Mouse (Mus musculus) hematopoietic stem cell, adult 5-6 weeks (primary cell): ENCODE measurements around the gene Coq5. TPM values are rescaled to one million over a fixed set of nuclear protein-coding genes. Genes with fewer than 3 reads are reported as not detected.
A peak's percentile ranks its signal among the peaks of the same experiment; 100 is the strongest.

ENCODE experiments used
- ATAC-seq, 2 experiments: fragments of 125-278 bp in 1 of 2; replicated peaks in 1 of 2; 2 replicates each; pipeline ENCODE4 v1.8.0; 2016 to 2017; ENCODE audit warnings: inconsistent platforms in 2 of 2, mild to moderate bottlenecking in 2 of 2, moderate number of reproducible peaks in 2 of 2, low read depth in 1 of 2, moderate TSS enrichment in 1 of 2; ENCODE audit not compliant: low FRiP score in 2 of 2, poor library complexity in 2 of 2, severe bottlenecking in 2 of 2, insufficient read depth in 1 of 2, low TSS enrichment in 1 of 2
- total RNA-seq: library from RNA; stranded (forward); fragments of 172-1452, 232-1000 nt; gene quantifications from 2 replicates; pipeline ENCODE4 v1.2.3, GENCODE M21; 2017

The Coq5 gene
- total RNA-seq, 1 experiment from 2014 or later = 55.3 TPM

DNA sequence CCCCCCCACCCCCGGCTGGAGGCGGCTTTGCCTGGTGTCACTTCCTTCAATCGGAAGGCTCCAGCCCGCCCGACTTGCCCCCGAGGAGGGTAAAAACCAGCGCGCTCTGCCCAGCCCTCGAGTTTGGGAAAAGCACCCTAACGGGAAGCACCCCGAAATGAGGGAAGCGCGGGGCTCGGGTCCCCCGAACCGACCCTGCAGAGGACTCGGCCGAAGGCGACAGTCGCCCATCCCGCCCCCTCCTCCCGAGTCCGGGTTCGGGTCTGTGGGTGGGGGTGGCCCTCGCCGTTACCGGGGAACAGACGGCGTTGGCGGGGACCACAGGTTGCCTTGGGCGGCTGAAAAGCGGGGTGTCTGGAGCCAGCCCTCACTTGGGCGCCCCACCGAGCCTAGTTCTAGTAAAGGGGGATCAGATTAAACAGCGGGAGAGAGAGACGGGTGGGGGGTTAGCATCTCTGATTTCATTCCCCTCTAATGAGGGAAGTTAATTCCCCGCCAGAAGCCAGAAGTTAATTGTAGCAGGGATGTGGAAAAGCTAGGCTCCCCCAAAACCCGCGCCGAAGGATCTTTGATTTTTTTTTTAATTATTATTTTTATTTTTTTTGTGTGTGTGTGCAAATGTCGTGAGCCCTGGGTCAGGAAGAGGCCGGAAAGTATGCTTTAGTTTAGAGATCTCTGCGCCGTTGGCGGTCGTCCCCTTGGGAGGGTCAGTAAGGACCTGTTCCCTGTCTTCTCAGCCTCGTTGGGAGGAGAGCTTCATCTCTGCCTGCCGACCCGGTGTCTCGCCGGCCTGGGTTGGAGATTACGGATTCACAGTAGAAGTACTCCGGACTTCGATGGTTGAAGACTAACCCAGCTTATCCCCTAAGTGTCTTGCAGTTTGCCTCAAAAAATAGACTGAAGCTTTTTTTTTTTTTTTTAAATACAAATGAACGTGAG, 48.4 kb downstream of the Coq5 start:
- no peak for ATAC-seq

DNA sequence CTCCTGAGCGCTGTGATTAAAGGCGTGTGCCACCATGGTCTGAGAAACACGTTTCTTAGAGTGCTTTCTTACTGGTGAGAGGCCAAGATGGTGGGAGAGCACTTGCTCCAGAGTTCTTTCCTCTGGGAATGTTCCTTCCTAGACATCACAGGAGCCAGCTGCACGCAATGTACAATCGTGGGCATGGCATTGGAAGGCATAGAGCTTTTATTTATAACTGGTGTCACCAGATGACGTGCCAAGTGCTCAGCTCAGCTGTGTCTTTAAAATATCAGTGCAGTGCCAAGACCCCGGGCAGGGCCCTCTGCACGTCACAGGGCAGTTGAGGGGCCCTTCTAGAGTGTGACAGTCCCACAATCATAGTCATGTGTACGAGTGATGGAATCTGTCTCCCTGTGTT, 51.5 kb downstream of the Coq5 start:
- ATAC-seq = no peak

DNA sequence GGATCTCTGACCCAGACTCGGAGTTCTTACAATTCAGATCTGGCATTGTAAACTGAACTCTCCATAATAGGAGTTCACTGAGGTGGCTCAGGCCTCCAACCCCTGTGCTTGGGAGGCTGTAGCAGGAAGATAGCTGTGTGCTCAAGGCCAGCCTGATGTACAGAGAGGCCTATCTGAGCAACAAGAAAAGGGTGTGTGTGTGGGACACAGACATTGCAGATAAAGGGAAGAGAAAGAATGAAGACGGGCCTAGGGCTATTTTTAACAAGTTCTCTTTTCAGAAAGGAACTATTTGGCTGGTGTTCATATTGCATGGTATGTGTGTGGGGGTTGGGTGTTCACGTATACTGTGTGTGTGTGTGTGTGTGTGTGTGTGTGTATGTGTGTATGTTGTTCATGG, 54.2 kb downstream of the Coq5 start:
- 0 out of 4 replicates have a peak, but pooled peaks of 1 of the 2 experiments have one; percentile 12 for ATAC-seq

DNA sequence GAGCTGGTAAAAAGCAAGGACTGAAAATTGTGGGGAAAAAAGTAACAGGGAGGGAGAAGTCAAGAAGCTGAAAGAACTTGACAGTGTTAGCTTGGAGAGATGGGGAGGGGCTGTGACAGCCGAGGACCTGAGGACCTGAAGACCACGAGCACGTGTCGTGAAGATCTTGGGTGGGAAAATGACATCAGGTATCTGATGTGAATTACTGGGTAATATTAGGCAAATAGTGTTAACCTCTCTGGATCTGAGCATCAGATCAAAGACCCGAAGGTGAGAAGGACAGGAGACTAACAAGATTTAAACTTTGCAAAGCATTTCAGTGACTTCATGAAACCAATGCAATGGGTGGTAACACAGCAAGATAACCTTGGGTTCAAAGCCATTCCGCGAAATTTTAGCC, 60.5 kb downstream of the Coq5 start:
- no peak for ATAC-seq

DNA sequence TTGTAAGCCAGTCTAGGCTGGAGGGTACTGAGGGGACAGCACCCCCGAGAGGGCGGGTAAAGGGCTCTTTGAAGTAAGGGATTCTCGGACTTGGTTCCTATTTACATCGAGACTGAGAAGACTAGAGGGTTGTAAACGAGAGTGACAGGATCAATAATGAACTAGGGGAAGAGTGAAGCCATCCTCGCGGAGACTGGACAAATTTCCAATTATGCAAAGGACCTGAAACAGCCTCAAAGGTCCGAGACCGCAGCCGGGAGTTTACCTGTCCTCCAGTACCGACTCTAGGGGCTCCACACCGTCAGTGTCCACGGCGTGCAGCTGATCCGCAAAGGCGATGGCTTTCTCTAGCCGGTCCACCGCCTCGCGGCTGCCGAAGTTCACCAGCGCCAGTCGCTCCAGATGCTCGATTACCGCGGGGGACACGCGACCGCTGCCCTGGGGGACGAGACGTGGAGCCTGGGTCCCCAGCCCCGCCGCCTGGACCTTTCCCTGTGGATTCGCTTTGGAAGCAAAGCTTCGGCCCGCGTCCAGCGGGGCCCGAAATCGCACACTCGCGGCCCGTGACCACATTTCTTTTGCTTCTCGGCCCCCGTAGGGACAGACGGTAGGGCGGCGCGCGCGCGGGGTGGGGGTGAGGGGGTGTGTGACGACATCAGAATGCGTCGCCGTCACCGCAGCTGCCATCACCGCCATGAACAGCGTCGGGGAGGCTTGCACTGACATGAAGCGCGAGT, 61.3 kb downstream of the Coq5 start, which contains the start of the genes Gatc and Triap1:
Gatc (minus strand) TSS at position 602 of the 737 bp plus-strand sequence.
Triap1 (plus strand) TSS at position 649 of the 737 bp plus-strand sequence.
- ATAC-seq = peak; percentile 93 to 94

DNA sequence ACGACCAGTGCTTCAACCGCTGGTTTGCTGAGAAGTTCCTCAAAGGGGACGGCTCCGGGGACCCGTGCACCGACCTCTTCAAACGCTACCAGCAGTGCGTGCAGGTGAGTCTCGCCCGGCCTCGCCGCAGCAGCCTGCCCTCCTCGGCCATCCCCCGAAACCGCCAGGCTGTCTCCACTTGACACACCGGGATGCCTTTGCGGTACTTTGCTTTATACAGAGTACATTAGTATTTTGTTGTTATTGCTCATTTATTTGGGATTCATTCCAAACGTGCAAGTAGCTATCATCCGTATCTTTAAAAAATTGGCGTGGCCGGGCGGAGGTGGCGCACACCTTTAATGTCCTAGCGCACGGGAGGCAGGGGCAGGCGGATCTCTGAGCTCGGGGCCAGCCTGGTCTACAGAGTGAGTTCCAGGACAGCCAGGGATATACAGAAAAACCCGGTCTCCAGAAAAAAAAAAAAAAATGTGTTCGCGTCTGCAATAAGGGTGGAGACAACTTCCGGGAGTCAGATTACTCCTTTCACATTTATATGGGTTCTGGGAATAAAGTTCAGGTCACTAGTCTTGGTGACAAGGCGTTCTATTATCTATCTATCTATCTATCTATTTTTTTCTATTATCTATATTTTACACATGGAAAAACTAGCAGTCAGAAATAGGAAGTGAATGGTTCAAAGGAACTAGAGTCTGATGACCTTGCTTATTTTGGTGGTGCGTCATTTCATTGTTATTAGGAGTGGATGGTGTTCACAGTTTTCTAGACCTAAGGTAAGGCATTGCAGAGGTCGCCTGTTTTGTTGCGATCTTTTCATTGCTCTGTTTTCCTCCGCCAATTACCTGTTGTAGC, 62.1 kb downstream of the Coq5 start:
- no peak for ATAC-seq

Other genes starting within 250 kb of the Coq5 start
- gene Gm10401, start 181.4 kb upstream of the Coq5 start, total RNA-seq = 0.50 TPM in 1 of 2 replicates, not detected in the other
- 15.9 and 18.0 TPM in 2 replicates for gene Acads, start 160.3 kb upstream of the Coq5 start, total RNA-seq
- gene Unc119b, start 144.7 kb upstream of the Coq5 start, total RNA-seq = 12.8 and 14.2 TPM in 2 replicates
- 225 and 241 TPM in 2 replicates for gene Mlec, start 121.5 kb upstream of the Coq5 start, total RNA-seq
- not detected in 2 replicates for gene Cabp1, start 85.3 kb upstream of the Coq5 start, total RNA-seq
- 67.4 and 94.4 TPM in 2 replicates for gene Pop5, start 43.8 kb upstream of the Coq5 start, total RNA-seq
- gene Rnf10, start 6.8 kb upstream of the Coq5 start, total RNA-seq = 50.7 and 55.9 TPM in 2 replicates
- 198 and 266 TPM in 2 replicates for gene Dynll1, start 21.3 kb downstream of the Coq5 start, total RNA-seq
- 82.0 and 105 TPM in 2 replicates for gene Srsf9, start 47.5 kb downstream of the Coq5 start, total RNA-seq
- 14.1 and 14.3 TPM in 2 replicates for gene Gatc, start 61.5 kb downstream of the Coq5 start, total RNA-seq
- gene Triap1, start 61.6 kb downstream of the Coq5 start, total RNA-seq = 8.6 and 9.6 TPM in 2 replicates
- gene Cox6a1, start 69.3 kb downstream of the Coq5 start, total RNA-seq = 38.2 and 63.4 TPM in 2 replicates
- gene Msi1, start 149.9 kb downstream of the Coq5 start, total RNA-seq = not detected in 2 replicates
- not detected in 2 replicates for gene Pla2g1b, start 186.6 kb downstream of the Coq5 start, total RNA-seq
- gene Sirt4, start 205.1 kb downstream of the Coq5 start, total RNA-seq = 6.0 and 10.4 TPM in 2 replicates
- gene Pxn, start 227.0 kb downstream of the Coq5 start, total RNA-seq = 57.2 and 118 TPM in 2 replicates